Mouse (Mus musculus) heart, embryonic 13.5 days (tissue): ENCODE data around the gene Bcl11a. TPM values are rescaled to one million over a fixed set of nuclear protein-coding genes. Genes with fewer than 3 reads are reported as not detected.
A peak's percentile ranks its signal among the peaks of the same experiment; 100 is the strongest.

Source experiments
- ATAC-seq: fragments of 200-750 bp; cut with Nextera tagmentation; 2 replicates; pipeline ENCODE4 v1.8.0; 2017; ENCODE audit warnings: moderate TSS enrichment; ENCODE audit not compliant: insufficient number of reproducible peaks, low FRiP score, low TSS enrichment; ENCODE audit errors: extremely low read depth
- H3K27ac ChIP-seq: fragments of 300-500 bp; sonication (generic); replicated peaks from 2 replicates; pipeline ENCODE4 v1.5.1; 2015; ENCODE audit warnings: moderate library complexity, mild to moderate bottlenecking, inconsistent platforms
- H3K27me3 ChIP-seq: fragments of 300-500 bp; sonication (generic); replicated peaks from 2 replicates; pipeline ENCODE4 v1.6.1; 2015; ENCODE audit warnings: mild to moderate bottlenecking, inconsistent platforms
- H3K36me3 ChIP-seq: fragments of 300-500 bp; sonication (generic); 2 replicates; pipeline ENCODE4 v1.6.1; 2015; ENCODE audit warnings: mild to moderate bottlenecking, inconsistent platforms
- H3K4me1 ChIP-seq: fragments of 300-500 bp; sonication (generic); 2 replicates; pipeline ENCODE4 v1.6.1; 2015; ENCODE audit warnings: inconsistent platforms
- H3K4me2 ChIP-seq: fragments of 300-500 bp; sonication (generic); 2 replicates; pipeline ENCODE4 v1.6.1; 2015; ENCODE audit warnings: inconsistent platforms, mild to moderate bottlenecking, moderate library complexity
- H3K4me3 ChIP-seq: fragments of 300-500 bp; sonication (generic); 2 replicates; pipeline ENCODE4 v1.5.1; 2015; ENCODE audit warnings: moderate library complexity, mild to moderate bottlenecking, inconsistent platforms
- H3K9ac ChIP-seq: fragments of 300-500 bp; sonication (generic); 2 replicates; pipeline ENCODE4 v1.6.1; 2015; ENCODE audit warnings: inconsistent platforms, mild to moderate bottlenecking, moderate library complexity
- H3K9me3 ChIP-seq: fragments of 300-500 bp; sonication (generic); 2 replicates; pipeline ENCODE4 v1.6.1; 2016; ENCODE audit warnings: inconsistent platforms
- WGBS: fragments of 180-500 bp; shearing (Covaris S2); methylation state at CpG from one replicate; pipeline ENCODE4 v1.1.7; 2015; ENCODE audit warnings: mixed read lengths; 5-methylcytosine and 5-hydroxymethylcytosine counted together
- polyA plus RNA-seq: library from polyadenylated mRNA; unstranded; fragments of >200 nt; fragmentation: Nextera tagmentation; extraction: Ambion mirVana; gene quantifications from 2 replicates; pipeline ENCODE4 v1.2.1, GENCODE M21; 2015

The Bcl11a gene
- polyA plus RNA-seq: 15.3 and 15.9 TPM in 2 replicates

DNA sequence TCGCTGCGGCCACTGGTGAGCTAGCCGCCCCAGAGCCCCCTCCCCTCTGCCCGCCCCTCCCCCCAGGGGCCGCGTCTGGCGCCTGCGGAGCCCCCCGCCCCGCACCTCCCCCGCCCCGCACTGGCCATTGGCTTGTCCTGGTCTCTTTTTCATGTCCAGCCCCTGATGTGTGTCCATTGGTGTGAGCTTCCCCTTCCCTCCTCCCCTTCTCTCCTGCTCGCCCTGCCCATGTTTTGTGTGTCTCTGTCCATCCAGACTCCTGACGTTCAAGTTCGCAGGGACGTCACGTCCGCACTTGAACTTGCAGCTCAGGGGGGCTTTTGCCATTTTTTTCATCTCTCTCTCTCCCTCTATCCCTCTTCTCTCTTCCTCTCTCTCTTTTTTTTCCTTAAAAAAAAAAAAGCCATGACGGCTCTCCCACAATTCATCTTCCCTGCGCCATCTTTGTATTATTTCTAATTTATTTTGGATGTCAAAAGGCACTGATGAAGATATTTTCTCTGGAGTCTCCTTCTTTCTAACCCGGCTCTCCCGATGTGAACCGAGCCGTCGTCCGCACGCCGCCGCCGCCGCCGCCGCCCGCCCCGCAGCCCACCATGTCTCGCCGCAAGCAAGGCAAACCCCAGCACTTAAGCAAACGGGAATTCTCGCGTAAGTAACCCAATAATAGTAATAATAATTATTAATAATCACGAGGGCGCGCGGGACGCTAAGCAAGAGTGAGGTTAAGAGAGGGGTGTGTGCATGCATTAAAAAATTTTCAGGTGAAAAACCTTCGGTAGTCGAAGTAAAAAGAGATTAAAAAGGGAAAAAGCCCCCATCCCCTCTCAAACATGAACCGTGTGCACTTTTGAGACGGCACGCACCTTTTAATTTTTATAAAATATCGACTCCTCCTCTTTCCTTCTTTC is at the start of gene Bcl11a:
TSS of gene Bcl11a (plus strand) at position 262 of the 911 bp plus-strand sequence.
- WGBS: under 1% methylated on average over 44 of the region's 51 CpGs
- Histone ChIP-seq H3K4me3 (peak within 1 kb of the TSS; percentile 68), H3K9me3 (no peaks in the 10 kb centered on the region), H3K9ac (peak within 1 kb of the TSS; percentile 92), H3K36me3 (no peaks in the 10 kb centered on the region), H3K27me3 (peaks cover 23% of the 10 kb centered on the region), H3K4me1 (peaks cover 33% of the 10 kb centered on the region), H3K27ac (peak within 1 kb of the TSS; percentile 94), H3K4me2 (peak within 1 kb of the TSS; percentile 92)
- peak; percentile 60; the same call in 1 of the 2 replicates for ATAC-seq

DNA sequence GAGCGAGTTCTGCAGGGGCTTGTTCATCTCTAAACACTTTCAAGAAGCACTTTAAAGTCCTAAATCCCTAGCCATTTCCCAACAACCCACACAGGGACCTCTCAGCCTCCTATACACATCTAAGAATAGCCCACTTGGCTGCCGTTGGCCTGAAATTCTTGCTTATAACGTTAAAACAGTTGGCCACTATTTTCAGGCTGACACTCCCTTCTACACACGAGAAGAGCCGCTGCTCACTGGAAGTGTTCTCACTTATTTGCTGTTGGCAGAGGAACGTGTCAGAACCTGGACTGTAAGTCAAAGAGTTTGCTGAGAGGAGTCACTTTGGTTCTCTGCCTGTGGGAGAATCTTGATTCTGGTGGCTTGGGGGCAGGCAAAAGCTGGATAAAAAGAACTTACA is 33.8 kb upstream of the Bcl11a start:
- Histone ChIP-seq H3K27ac (no peak overlapping the region), H3K4me1 (0 out of 2 replicates have a peak, but pooled peaks cover 3% of the 10 kb centered on the region), H3K4me2 (no peak overlapping the region), H3K9me3 (no peaks in the 10 kb centered on the region), H3K36me3 (no peaks in the 10 kb centered on the region), H3K27me3 (peaks cover 4% of the 10 kb centered on the region), H3K9ac (no peak overlapping the region), H3K4me3 (no peak overlapping the region)
- 36% methylated on average over 6 of the region's 6 CpGs for WGBS
- ATAC-seq: no peak

DNA sequence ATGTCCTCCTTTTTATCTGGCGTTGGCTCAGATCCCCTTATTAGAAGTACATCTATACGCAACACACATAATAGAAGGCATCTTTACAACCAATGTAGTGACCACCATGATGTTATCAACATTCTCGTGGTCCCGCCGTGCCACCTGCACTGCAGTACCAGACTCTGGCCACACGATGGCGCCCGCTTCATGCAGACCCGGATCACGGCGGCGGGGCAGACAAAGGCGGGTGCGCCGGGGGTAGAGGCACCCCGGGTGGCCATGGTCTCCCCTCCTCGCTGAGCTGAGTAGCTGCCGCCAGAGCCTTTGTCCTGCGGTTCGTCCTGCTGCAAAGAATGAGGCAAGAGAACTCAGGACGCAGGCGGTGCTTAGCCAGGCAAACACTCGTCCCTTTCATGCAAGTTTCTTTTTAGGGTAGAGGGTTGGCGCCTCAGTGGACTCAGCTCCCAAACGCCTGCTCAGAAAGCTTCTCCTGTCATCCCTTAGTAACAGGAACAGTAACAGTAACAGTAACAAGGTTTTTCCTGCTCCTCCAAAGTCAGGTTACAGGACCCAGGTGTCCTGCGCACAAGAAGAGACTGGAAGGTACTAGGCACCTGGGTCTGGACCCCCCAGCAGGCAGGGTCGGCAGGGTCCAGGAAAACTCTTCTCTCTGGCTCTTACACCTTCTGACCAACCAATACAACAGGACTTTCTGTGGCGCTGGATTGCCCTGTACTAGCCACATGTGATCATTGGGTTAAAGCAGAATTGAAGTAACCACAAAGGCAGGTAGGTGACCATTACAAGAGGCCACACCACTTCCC is 28.4 kb upstream of the Bcl11a start:
- Histone ChIP-seq H3K27ac (no peak overlapping the region), H3K9me3 (no peaks in the 10 kb centered on the region), H3K9ac (peak overlapping the region; percentile 83), H3K27me3 (peaks cover 20% of the 10 kb centered on the region), H3K36me3 (no peaks in the 10 kb centered on the region), H3K4me3 (peak overlapping the region; percentile 64), H3K4me1 (peaks cover 3% of the 10 kb centered on the region; the same call in 1 of the 2 replicates), H3K4me2 (peak overlapping the region; percentile 78)
- WGBS: 3% methylated on average over 28 of the region's 28 CpGs
- ATAC-seq: no peak

DNA sequence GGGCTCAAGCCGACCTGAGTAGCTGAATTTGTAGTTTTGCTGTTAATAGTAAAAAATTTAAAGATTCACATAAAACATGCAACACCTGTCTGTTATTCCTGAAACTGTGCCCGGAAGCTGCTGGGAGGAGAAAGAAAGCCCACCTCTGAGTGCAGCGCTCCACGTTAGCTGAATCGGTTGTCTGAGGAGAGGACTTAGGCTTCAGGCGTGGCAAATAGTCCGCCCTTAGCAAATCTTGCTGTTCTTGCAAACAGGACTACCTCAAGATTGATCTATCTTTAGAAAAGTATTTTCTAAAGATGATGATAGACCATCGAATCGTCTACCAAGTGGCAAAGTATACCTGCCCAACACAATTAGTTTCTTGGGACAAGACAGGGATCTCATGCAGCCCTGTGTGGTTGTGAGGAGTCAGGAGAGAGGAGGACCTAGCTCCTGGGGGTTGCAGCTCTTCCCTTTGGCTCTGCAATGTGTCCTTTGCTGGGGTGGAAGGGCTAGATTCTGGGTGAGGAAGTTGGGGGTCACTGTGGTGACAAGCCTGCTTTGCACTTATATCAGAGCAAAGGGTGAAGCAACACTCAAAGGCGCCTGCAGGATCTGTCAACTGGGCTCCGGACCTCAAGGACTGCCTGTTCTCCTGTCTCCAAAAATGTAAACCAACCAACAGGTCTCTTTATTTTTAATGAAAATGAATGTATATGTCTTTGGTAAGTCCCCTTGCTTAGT is 27.7 kb upstream of the Bcl11a start:
- H3K4me3 ChIP-seq: 0 out of 2 replicates have a peak overlapping the region, but pooled peaks have one; percentile 64
- H3K9me3 ChIP-seq: no peaks in the 10 kb centered on the region

GRCm38 (mm10) chr11:24052882-24053281 is 25.0 kb upstream of the Bcl11a start:
- Histone ChIP-seq H3K4me2 (no peak overlapping the region), H3K36me3 (no peaks in the 10 kb centered on the region), H3K27ac (no peak overlapping the region), H3K4me3 (no peak overlapping the region), H3K9me3 (no peaks in the 10 kb centered on the region), H3K27me3 (peaks cover 21% of the 10 kb centered on the region), H3K9ac (no peak overlapping the region), H3K4me1 (peaks cover 3% of the 10 kb centered on the region; the same call in 1 of the 2 replicates)
- 62% methylated on average over 6 of the region's 6 CpGs for WGBS
- no peak for ATAC-seq

More for the DNA sequence above, 27.7 kb upstream of the Bcl11a start:
- H3K27me3 ChIP-seq: peaks cover 20% of the 10 kb centered on the region
- no peak overlapping the region for H3K27ac ChIP-seq
- no peak for ATAC-seq
- no peak overlapping the region for H3K9ac ChIP-seq
- 74% methylated on average over 11 of the region's 11 CpGs for WGBS
- H3K36me3 ChIP-seq: no peaks in the 10 kb centered on the region
- H3K4me2 ChIP-seq: peak overlapping the region; percentile 78; the same call in 1 of the 2 replicates
- peaks cover 3% of the 10 kb centered on the region; the same call in 1 of the 2 replicates for H3K4me1 ChIP-seq

- Histone ChIP-seq H3K27me3 (peaks cover 59% of the 10 kb centered on the region), H3K9ac (no peak overlapping the region), H3K27ac (no peak overlapping the region), H3K36me3 (no peaks in the 10 kb centered on the region), H3K4me3 (no peak overlapping the region), H3K4me2 (no peak overlapping the region), H3K9me3 (no peaks in the 10 kb centered on the region), H3K4me1 (peaks cover 11% of the 10 kb centered on the region)
- ATAC-seq: no peak
- WGBS: 28% methylated on average over 1 of the region's 1 CpGs
Observed at GRCm38 (mm10) chr11:24059137-24059536, 18.7 kb upstream of the Bcl11a start.

- Histone ChIP-seq H3K4me3 (peak overlapping the region; percentile 46), H3K27me3 (peaks cover 60% of the 10 kb centered on the region), H3K36me3 (no peaks in the 10 kb centered on the region), H3K9me3 (no peaks in the 10 kb centered on the region), H3K4me1 (peaks cover 11% of the 10 kb centered on the region), H3K27ac (no peak overlapping the region), H3K4me2 (peak overlapping the region; percentile 73), H3K9ac (peak overlapping the region; percentile 48)
- ATAC-seq: no peak
- WGBS: 10% methylated on average over 5 of the region's 5 CpGs
Observed at GRCm38 (mm10) chr11:24060428-24060827, 17.4 kb upstream of the Bcl11a start.

GRCm38 (mm10) chr11:24061819-24062218 is 16.0 kb upstream of the Bcl11a start:
- ATAC-seq: no peak
- WGBS: 2% methylated on average over 14 of the region's 14 CpGs

DNA sequence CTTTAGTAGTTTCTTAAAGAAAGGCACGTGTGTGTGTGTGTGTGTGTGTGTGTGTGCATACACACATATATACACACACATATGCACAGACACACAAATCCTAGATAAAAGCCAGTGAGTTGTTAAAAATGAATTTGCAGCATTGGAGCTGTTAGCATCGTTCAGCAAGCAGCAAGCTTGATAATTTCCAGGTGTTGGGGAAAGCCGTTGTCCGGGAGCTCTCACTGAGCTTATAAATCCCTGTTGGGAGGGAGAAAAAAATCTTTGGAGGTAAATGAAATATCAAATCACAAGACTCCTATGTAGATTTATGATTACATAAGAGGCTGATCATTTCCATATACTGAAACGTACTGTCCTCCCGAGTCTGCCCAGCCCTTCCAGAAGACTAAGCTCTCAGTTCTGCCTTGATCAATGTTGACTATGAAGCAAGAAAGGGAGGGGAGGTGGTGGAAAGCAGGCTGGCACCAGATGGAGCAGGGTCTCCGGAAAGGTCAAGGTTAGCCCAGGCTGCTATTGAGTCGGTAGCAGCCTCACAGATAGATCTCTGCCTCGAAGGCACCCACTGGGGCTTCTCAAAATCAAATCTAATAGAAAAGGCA is 15.3 kb upstream of the Bcl11a start:
- no peak overlapping the region for H3K4me3 ChIP-seq

More at GRCm38 (mm10) chr11:24061819-24062218, 16.0 kb upstream of the Bcl11a start:
- Histone ChIP-seq H3K36me3 (no peaks in the 10 kb centered on the region), H3K4me2 (peak overlapping the region; percentile 73), H3K9ac (peak overlapping the region; percentile 52; the same call in 1 of the 2 replicates), H3K27ac (no peak overlapping the region), H3K4me3 (peak overlapping the region; percentile 47), H3K4me1 (peaks cover 11% of the 10 kb centered on the region), H3K27me3 (peaks cover 63% of the 10 kb centered on the region), H3K9me3 (no peaks in the 10 kb centered on the region)

GRCm38 (mm10) chr11:24064221-24064620 is 13.6 kb upstream of the Bcl11a start:
- 67% methylated on average over 6 of the region's 6 CpGs for WGBS
- H3K36me3 ChIP-seq: no peaks in the 10 kb centered on the region
- no peak overlapping the region for H3K9ac ChIP-seq
- H3K27me3 ChIP-seq: peaks cover 46% of the 10 kb centered on the region
- H3K4me2 ChIP-seq: no peak overlapping the region
- no peak overlapping the region for H3K4me3 ChIP-seq
- ATAC-seq: no peak
- H3K27ac ChIP-seq: no peak overlapping the region
- H3K4me1 ChIP-seq: peaks cover 11% of the 10 kb centered on the region
- H3K9me3 ChIP-seq: no peaks in the 10 kb centered on the region

More for the DNA sequence above, 15.3 kb upstream of the Bcl11a start:
- ATAC-seq: no peak
- Histone ChIP-seq H3K9me3 (no peaks in the 10 kb centered on the region), H3K27ac (no peak overlapping the region), H3K4me1 (peaks cover 11% of the 10 kb centered on the region), H3K4me2 (no peak overlapping the region), H3K9ac (no peak overlapping the region), H3K36me3 (no peaks in the 10 kb centered on the region), H3K27me3 (peaks cover 62% of the 10 kb centered on the region)
- 31% methylated on average over 9 of the region's 9 CpGs for WGBS
